Mouse (Mus musculus) heart, embryonic 13.5 days (tissue): ENCODE measurements around the gene Ranbp3. TPM values are rescaled to one million over a fixed set of nuclear protein-coding genes. Genes with fewer than 3 reads are reported as not detected.
A peak's percentile ranks its signal among the peaks of the same experiment; 100 is the strongest.

Experiments used
- ATAC-seq: fragments of 200-750 bp; cut with Nextera tagmentation; 2 replicates; pipeline ENCODE4 v1.8.0; 2017; ENCODE audit warnings: moderate TSS enrichment; ENCODE audit not compliant: insufficient number of reproducible peaks, low FRiP score, low TSS enrichment; ENCODE audit errors: extremely low read depth
- H3K27ac ChIP-seq: fragments of 300-500 bp; sonication (generic); replicated peaks from 2 replicates; pipeline ENCODE4 v1.5.1; 2015; ENCODE audit warnings: moderate library complexity, mild to moderate bottlenecking, inconsistent platforms
- H3K27me3 ChIP-seq: fragments of 300-500 bp; sonication (generic); replicated peaks from 2 replicates; pipeline ENCODE4 v1.6.1; 2015; ENCODE audit warnings: mild to moderate bottlenecking, inconsistent platforms
- H3K36me3 ChIP-seq: fragments of 300-500 bp; sonication (generic); 2 replicates; pipeline ENCODE4 v1.6.1; 2015; ENCODE audit warnings: mild to moderate bottlenecking, inconsistent platforms
- H3K4me1 ChIP-seq: fragments of 300-500 bp; sonication (generic); 2 replicates; pipeline ENCODE4 v1.6.1; 2015; ENCODE audit warnings: inconsistent platforms
- H3K4me2 ChIP-seq: fragments of 300-500 bp; sonication (generic); 2 replicates; pipeline ENCODE4 v1.6.1; 2015; ENCODE audit warnings: inconsistent platforms, mild to moderate bottlenecking, moderate library complexity
- H3K4me3 ChIP-seq: fragments of 300-500 bp; sonication (generic); 2 replicates; pipeline ENCODE4 v1.5.1; 2015; ENCODE audit warnings: moderate library complexity, mild to moderate bottlenecking, inconsistent platforms
- H3K9ac ChIP-seq: fragments of 300-500 bp; sonication (generic); 2 replicates; pipeline ENCODE4 v1.6.1; 2015; ENCODE audit warnings: inconsistent platforms, mild to moderate bottlenecking, moderate library complexity
- H3K9me3 ChIP-seq: fragments of 300-500 bp; sonication (generic); 2 replicates; pipeline ENCODE4 v1.6.1; 2016; ENCODE audit warnings: inconsistent platforms
- WGBS: fragments of 180-500 bp; shearing (Covaris S2); methylation state at CpG from one replicate; pipeline ENCODE4 v1.1.7; 2015; ENCODE audit warnings: mixed read lengths; 5-methylcytosine and 5-hydroxymethylcytosine counted together
- polyA plus RNA-seq: library from polyadenylated mRNA; unstranded; fragments of >200 nt; fragmentation: Nextera tagmentation; extraction: Ambion mirVana; gene quantifications from 2 replicates; pipeline ENCODE4 v1.2.1, GENCODE M21; 2015

Ranbp3 gene
- polyA plus RNA-seq, 1 experiment from 2014 or later = 58.8 TPM

GRCm38 (mm10) chr17:56728117-56728516 lies 55.0 kb downstream of the Ranbp3 start:
- H3K36me3 ChIP-seq = peaks cover 23% of the 10 kb centered on the region
- peak overlapping the region; percentile 54 for H3K4me2 ChIP-seq
- peak; percentile 23; the same call in 1 of the 2 replicates for ATAC-seq
- H3K27ac ChIP-seq = peak overlapping the region; percentile 78
- WGBS = 8% methylated on average over 12 of the region's 12 CpGs
- H3K4me1 ChIP-seq = peaks cover 40% of the 10 kb centered on the region
- H3K9me3 ChIP-seq = no peaks in the 10 kb centered on the region
- H3K4me3 ChIP-seq = peak overlapping the region; percentile 12; the same call in 1 of the 2 replicates
- peaks cover 21% of the 10 kb centered on the region for H3K27me3 ChIP-seq
- peak overlapping the region; percentile 70 for H3K9ac ChIP-seq

GRCm38 (mm10) chr17:56729151-56729550 lies 56.1 kb downstream of the Ranbp3 start:
- ATAC-seq = no peak
- H3K27me3 ChIP-seq = peaks cover 27% of the 10 kb centered on the region
- H3K36me3 ChIP-seq = peaks cover 13% of the 10 kb centered on the region
- no peak overlapping the region for H3K4me3 ChIP-seq
- H3K27ac ChIP-seq = 0 out of 2 replicates have a peak overlapping the region, but pooled peaks have one; percentile 78
- H3K4me1 ChIP-seq = peaks cover 34% of the 10 kb centered on the region
- H3K9ac ChIP-seq = no peak overlapping the region
- no peaks in the 10 kb centered on the region for H3K9me3 ChIP-seq
- H3K4me2 ChIP-seq = no peak overlapping the region
- 54% methylated on average over 6 of the region's 6 CpGs for WGBS

DNA sequence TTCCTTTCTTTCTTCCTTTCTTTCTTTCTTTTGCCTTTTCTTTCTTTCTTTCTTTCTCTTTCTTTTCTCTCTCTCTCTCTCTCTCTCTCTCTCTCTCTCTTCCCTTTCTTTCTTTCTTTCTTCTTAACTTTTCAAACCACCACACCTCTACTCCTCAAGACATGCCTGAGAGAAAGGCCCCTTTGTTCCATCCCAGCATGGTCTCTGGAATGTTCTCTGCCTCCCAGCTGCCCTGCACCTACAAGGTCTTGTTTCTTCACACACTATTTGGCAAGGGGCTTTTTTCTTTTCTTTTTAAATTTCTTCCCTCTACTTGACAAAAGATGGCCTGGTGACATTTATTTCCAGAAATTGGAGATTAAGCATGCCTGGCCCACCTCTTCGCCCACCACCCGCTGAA lies 56.6 kb downstream of the Ranbp3 start:
- ATAC-seq = no peak
- Histone ChIP-seq H3K4me1 (peaks cover 34% of the 10 kb centered on the region), H3K4me3 (no peak overlapping the region), H3K27me3 (peaks cover 29% of the 10 kb centered on the region), H3K4me2 (no peak overlapping the region), H3K27ac (no peak overlapping the region), H3K9ac (no peak overlapping the region), H3K36me3 (peaks cover 9% of the 10 kb centered on the region), H3K9me3 (no peaks in the 10 kb centered on the region)
- 45% methylated on average over 2 of the region's 2 CpGs for WGBS

- 41% methylated on average over 8 of the region's 8 CpGs for WGBS
- H3K27me3 ChIP-seq = peaks cover 50% of the 10 kb centered on the region
- no peak for ATAC-seq
- no peaks in the 10 kb centered on the region for H3K9me3 ChIP-seq
- H3K4me3 ChIP-seq = no peak overlapping the region
- no peak overlapping the region for H3K27ac ChIP-seq
- H3K4me2 ChIP-seq = no peak overlapping the region
- no peak overlapping the region for H3K9ac ChIP-seq
- H3K4me1 ChIP-seq = peaks cover 19% of the 10 kb centered on the region
- H3K36me3 ChIP-seq = no peaks in the 10 kb centered on the region
These were observed 63.4 kb downstream of the Ranbp3 start for GRCm38 (mm10) chr17:56736534-56736933.

GRCm38 (mm10) chr17:56738221-56738620 lies 65.1 kb downstream of the Ranbp3 start:
- Histone ChIP-seq H3K27ac (no peak overlapping the region), H3K4me2 (no peak overlapping the region), H3K27me3 (peaks cover 36% of the 10 kb centered on the region), H3K36me3 (no peaks in the 10 kb centered on the region), H3K9ac (no peak overlapping the region), H3K4me1 (peaks cover 19% of the 10 kb centered on the region), H3K9me3 (no peaks in the 10 kb centered on the region), H3K4me3 (no peak overlapping the region)
- no peak for ATAC-seq
- 76% methylated on average over 10 of the region's 10 CpGs for WGBS

DNA sequence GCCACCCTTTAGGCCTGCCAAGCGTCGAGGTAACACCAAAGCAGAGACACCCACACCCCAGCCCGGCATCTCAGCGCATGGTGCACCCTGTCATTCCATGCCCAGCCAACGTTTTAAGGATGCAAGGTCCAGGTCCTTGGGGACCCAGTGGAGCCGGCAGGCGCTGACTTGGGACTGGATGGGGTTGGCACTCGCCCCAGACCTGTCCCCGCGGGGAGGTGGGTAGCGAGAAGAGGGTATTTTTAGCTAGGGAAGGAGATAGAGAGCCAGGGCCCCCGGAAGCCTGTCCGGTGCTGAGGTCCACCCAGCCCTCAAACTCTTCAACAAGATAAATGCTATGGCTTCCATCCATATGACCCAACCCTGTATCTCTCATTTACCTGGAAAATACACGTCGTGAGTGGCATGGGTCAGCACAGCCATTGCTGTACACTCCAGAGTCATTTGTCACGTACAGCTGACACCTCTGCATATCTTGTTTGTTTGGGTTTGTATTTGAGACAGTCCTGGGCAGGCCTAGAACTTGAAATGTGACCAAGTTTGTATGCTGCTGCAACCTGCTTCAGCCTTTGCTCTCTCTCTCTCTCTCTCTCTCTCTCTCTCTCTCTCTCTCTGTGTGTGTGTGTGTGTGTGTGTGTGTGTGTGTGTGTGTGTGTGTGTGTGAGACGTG lies 67.2 kb downstream of the Ranbp3 start:
- no peaks in the 10 kb centered on the region for H3K9me3 ChIP-seq
- H3K27me3 ChIP-seq = peaks cover 24% of the 10 kb centered on the region
- H3K4me2 ChIP-seq = peak overlapping the region; percentile 35; the same call in 1 of the 2 replicates
- peaks cover 19% of the 10 kb centered on the region for H3K4me1 ChIP-seq
- no peak overlapping the region for H3K4me3 ChIP-seq
- H3K9ac ChIP-seq = no peak overlapping the region
- H3K36me3 ChIP-seq = no peaks in the 10 kb centered on the region
- WGBS = 31% methylated on average over 17 of the region's 17 CpGs
- peak overlapping the region; percentile 82 for H3K27ac ChIP-seq
- ATAC-seq = peak; percentile 49; the same call in 1 of the 2 replicates

DNA sequence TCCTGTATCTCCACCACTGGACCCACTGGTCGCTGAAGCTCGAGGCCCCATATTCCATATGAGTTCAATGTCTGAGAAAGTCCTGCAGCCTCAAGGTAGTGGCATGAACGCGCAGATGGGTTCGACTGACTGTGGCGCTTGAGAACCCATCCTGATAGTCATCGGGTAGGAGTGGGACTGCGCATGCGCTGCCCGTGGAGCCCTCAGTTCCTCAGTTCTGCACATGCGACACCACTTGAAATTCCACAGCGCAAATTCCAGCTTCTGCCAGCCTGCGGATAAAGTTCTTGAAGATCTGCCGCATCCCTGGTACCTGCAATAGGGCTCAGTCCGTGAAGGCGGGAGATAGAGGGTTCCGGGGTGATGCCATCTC lies 67.7 kb downstream of the Ranbp3 start:
- peak overlapping the region; percentile 82 for H3K27ac ChIP-seq
- no peak overlapping the region for H3K4me2 ChIP-seq
- H3K36me3 ChIP-seq = no peaks in the 10 kb centered on the region
- ATAC-seq = no peak
- H3K4me3 ChIP-seq = no peak overlapping the region
- 54% methylated on average over 17 of the region's 17 CpGs for WGBS
- peaks cover 18% of the 10 kb centered on the region for H3K27me3 ChIP-seq
- H3K9me3 ChIP-seq = no peaks in the 10 kb centered on the region
- no peak overlapping the region for H3K9ac ChIP-seq
- H3K4me1 ChIP-seq = peaks cover 19% of the 10 kb centered on the region

DNA sequence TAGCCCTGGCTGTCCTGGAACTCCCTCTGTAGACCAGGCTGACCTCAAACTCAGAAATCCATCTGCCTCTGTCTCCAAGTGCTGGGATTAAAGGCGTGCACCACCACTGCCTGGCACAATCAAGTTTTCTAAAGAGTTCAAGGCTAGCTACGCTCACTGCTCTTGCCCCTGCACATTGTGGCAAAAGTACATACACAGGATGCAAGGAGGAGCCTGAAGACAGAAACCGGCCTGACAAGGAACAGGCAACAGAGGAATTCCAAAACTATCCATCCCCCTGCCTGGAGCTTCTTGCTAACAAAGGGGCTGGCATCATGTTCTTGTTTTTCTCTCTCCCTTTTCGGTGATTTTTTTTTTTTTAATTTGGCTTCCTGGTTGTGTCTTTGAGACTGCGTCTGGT lies 71.1 kb downstream of the Ranbp3 start:
- Histone ChIP-seq H3K4me1 (peaks cover 23% of the 10 kb centered on the region), H3K4me2 (no peak overlapping the region), H3K27ac (no peak overlapping the region), H3K9ac (no peak overlapping the region), H3K27me3 (peaks cover 2% of the 10 kb centered on the region; the same call in 1 of the 2 replicates), H3K4me3 (no peak overlapping the region), H3K36me3 (no peaks in the 10 kb centered on the region), H3K9me3 (no peaks in the 10 kb centered on the region)
- no peak for ATAC-seq
- 50% methylated on average over 5 of the region's 5 CpGs for WGBS

- no peak for ATAC-seq
These were observed 78.4 kb downstream of the Ranbp3 start for GRCm38 (mm10) chr17:56751404-56752072.

GRCm38 (mm10) chr17:56753452-56753851 lies 80.4 kb downstream of the Ranbp3 start:
- no peak for ATAC-seq
- H3K4me2 ChIP-seq = no peak overlapping the region
- no peaks in the 10 kb centered on the region for H3K36me3 ChIP-seq
- peaks cover 32% of the 10 kb centered on the region for H3K4me1 ChIP-seq
- WGBS = 22% methylated on average over 15 of the region's 15 CpGs
- H3K9me3 ChIP-seq = peaks cover 7% of the 10 kb centered on the region; the same call in 1 of the 2 replicates
- peaks cover 91% of the 10 kb centered on the region for H3K27me3 ChIP-seq
- H3K27ac ChIP-seq = no peak overlapping the region
- H3K9ac ChIP-seq = no peak overlapping the region
- H3K4me3 ChIP-seq = no peak overlapping the region

More at GRCm38 (mm10) chr17:56751404-56752072, 78.4 kb downstream of the Ranbp3 start:
- Histone ChIP-seq H3K27ac (no peak overlapping the region), H3K36me3 (no peaks in the 10 kb centered on the region), H3K4me1 (peaks cover 23% of the 10 kb centered on the region), H3K9me3 (no peaks in the 10 kb centered on the region), H3K4me3 (peak overlapping the region; percentile 45), H3K27me3 (peaks cover 72% of the 10 kb centered on the region), H3K4me2 (peak overlapping the region; percentile 64), H3K9ac (peak overlapping the region; percentile 73)
- 17% methylated on average over 71 of the region's 71 CpGs for whole genome bisulfite sequencing

- no peaks in the 10 kb centered on the region for H3K36me3 ChIP-seq
- H3K27me3 ChIP-seq = peaks cover 97% of the 10 kb centered on the region
- H3K27ac ChIP-seq = no peak overlapping the region
- peaks cover 8% of the 10 kb centered on the region; the same call in 1 of the 2 replicates for H3K9me3 ChIP-seq
- peaks cover 32% of the 10 kb centered on the region for H3K4me1 ChIP-seq
- 12% methylated on average over 36 of the region's 36 CpGs for WGBS
- no peak for ATAC-seq
- 0 out of 2 replicates have a peak overlapping the region, but pooled peaks have one; percentile 11 for H3K9ac ChIP-seq
- peak overlapping the region; percentile 14; the same call in 1 of the 2 replicates for H3K4me3 ChIP-seq
- peak overlapping the region; percentile 22 for H3K4me2 ChIP-seq
These were observed 81.4 kb downstream of the Ranbp3 start for GRCm38 (mm10) chr17:56754271-56755185.
